Mouse (Mus musculus) effector memory CD4-positive, alpha-beta T cell, adult 5 months (primary cell): ENCODE data around the gene Ccl2. TPM values are rescaled to one million over a fixed set of nuclear protein-coding genes. Genes with fewer than 3 reads are reported as not detected.

Source experiments
- polyA plus RNA-seq: library from polyadenylated mRNA; unstranded; fragments of 100-300 nt; shearing (Covaris generic); gene quantifications from one replicate; pipeline ENCODE4 v1.2.1, GENCODE M21; 2017

The Ccl2 gene
- not detected for polyA plus RNA-seq

GRCm38 (mm10) chr11:82035356-82035755, at the start of gene Ccl2:
TSS of gene Ccl2 (plus strand) at chr11:82035571.

GRCm38 (mm10) chr11:82038535-82038934, 3.2 kb downstream of the Ccl2 start, which contains the start of gene Gm17268:
TSS of gene Gm17268 (minus strand) at chr11:82038562.

GRCm38 (mm10) chr11:82045471-82045870, 10.1 kb downstream of the Ccl2 start, which contains the start of gene Ccl7:
TSS of gene Ccl7 (plus strand) at chr11:82045712.

GRCm38 (mm10) chr11:82057646-82058045, 22.3 kb downstream of the Ccl2 start, which contains the start of gene Ccl11:
TSS of gene Ccl11 (plus strand) at chr11:82057823.

Other genes starting within 250 kb of the Ccl2 start
- gene 5530401A14Rik, start 174.9 kb upstream of the Ccl2 start, polyA plus RNA-seq, result not detected
- not detected for gene Asic2, start 67.1 kb upstream of the Ccl2 start, polyA plus RNA-seq
- not detected for gene Gm17268, start 3.0 kb downstream of the Ccl2 start, polyA plus RNA-seq
- not detected for gene Ccl7, start 10.1 kb downstream of the Ccl2 start, polyA plus RNA-seq
- gene Ccl11, start 22.3 kb downstream of the Ccl2 start, polyA plus RNA-seq, result not detected
- gene Ccl12, start 66.3 kb downstream of the Ccl2 start, polyA plus RNA-seq, result not detected
- gene Ccl8, start 79.6 kb downstream of the Ccl2 start, polyA plus RNA-seq, result not detected